Mouse (Mus musculus) c-Kit-positive CD71-negative TER-119-negative erythroid progenitor cells, embryonic 14.5 days (primary cell): ENCODE results near the gene Stoml1.

Source experiments
- DNase-seq: peaks from one replicate; pipeline ENCODE4 v3.0.0-alpha.2; 2013; ENCODE audit warnings: low read depth

Stoml1 gene

GRCm38 (mm10) chr9:58272068-58272541 is 19.1 kb downstream of the Stoml1 start:
- no peak for DNase-seq

GRCm38 (mm10) chr9:58272855-58273254 is 19.9 kb downstream of the Stoml1 start:
- DNase-seq: no peak

- DNase-seq: no peak
These were observed 21.2 kb downstream of the Stoml1 start for GRCm38 (mm10) chr9:58274101-58274604.

GRCm38 (mm10) chr9:58274626-58275025 is 21.7 kb downstream of the Stoml1 start:
- DNase-seq: no peak

GRCm38 (mm10) chr9:58275115-58275774 is 22.3 kb downstream of the Stoml1 start:
- DNase-seq: peak; percentile 61

- DNase-seq: no peak
These were observed 22.8 kb downstream of the Stoml1 start for GRCm38 (mm10) chr9:58275797-58276196.

- DNase-seq: no peak
These were observed 23.4 kb downstream of the Stoml1 start for GRCm38 (mm10) chr9:58276346-58276745.

GRCm38 (mm10) chr9:58278313-58278712 is 25.3 kb downstream of the Stoml1 start:
- no peak for DNase-seq

- DNase-seq: no peak
These were observed 26.1 kb downstream of the Stoml1 start for GRCm38 (mm10) chr9:58278821-58279723.

- no peak for DNase-seq
These were observed 26.8 kb downstream of the Stoml1 start for GRCm38 (mm10) chr9:58279780-58280179.

- peak; percentile 85 for DNase-seq
These were observed 27.5 kb downstream of the Stoml1 start for GRCm38 (mm10) chr9:58280259-58281109.

- DNase-seq: no peak
These were observed 28.6 kb downstream of the Stoml1 start for GRCm38 (mm10) chr9:58281597-58281996.

- DNase-seq: no peak
These were observed 30.5 kb downstream of the Stoml1 start for GRCm38 (mm10) chr9:58283431-58283830.

GRCm38 (mm10) chr9:58289090-58289489 is 36.1 kb downstream of the Stoml1 start:
- no peak for DNase-seq

- no peak for DNase-seq
These were observed 36.9 kb downstream of the Stoml1 start for GRCm38 (mm10) chr9:58289901-58290300.

- DNase-seq: no peak
These were observed 41.6 kb downstream of the Stoml1 start for GRCm38 (mm10) chr9:58294527-58294926.

GRCm38 (mm10) chr9:58295345-58295744 is 42.4 kb downstream of the Stoml1 start:
- DNase-seq: no peak

GRCm38 (mm10) chr9:58295766-58296361 is 42.9 kb downstream of the Stoml1 start:
- no peak for DNase-seq

- DNase-seq: no peak
These were observed 44.1 kb downstream of the Stoml1 start for GRCm38 (mm10) chr9:58297065-58297464.

GRCm38 (mm10) chr9:58297961-58298477 is 45.1 kb downstream of the Stoml1 start:
- DNase-seq: no peak

- no peak for DNase-seq
These were observed 46.4 kb downstream of the Stoml1 start for GRCm38 (mm10) chr9:58299356-58299799.
